Mouse (Mus musculus) thymus, adult 2 months (tissue): ENCODE data around the gene Gmeb1. TPM values are rescaled to one million over a fixed set of nuclear protein-coding genes. Genes with fewer than 3 reads are reported as not detected.
A peak's percentile ranks its signal among the peaks of the same experiment; 100 is the strongest.
"Not testable (repeated sequence)": the region's sequence is repeated elsewhere in the genome, so short reads cannot be mapped to it uniquely, and the experiment has no call there.

Experiments used
- DNase-seq: peaks from one replicate; pipeline ENCODE4 v3.0.0; 2021
- H3K27ac ChIP-seq: fragments of 200-500 bp; 2 replicates; pipeline ENCODE4 v1.5.1; 2012; ENCODE audit warnings: low read length, control low read depth; ENCODE audit not compliant: control insufficient read depth, insufficient read depth
- H3K27me3 ChIP-seq: fragments of 200-500 bp; 2 replicates; pipeline ENCODE4 v1.6.1; 2012; ENCODE audit warnings: mild to moderate bottlenecking, low read length, moderate library complexity, mixed read lengths; ENCODE audit not compliant: control insufficient read depth, insufficient read depth
- H3K36me3 ChIP-seq: fragments of 200-500 bp; 2 replicates; pipeline ENCODE4 v1.6.1; 2012; ENCODE audit warnings: mild to moderate bottlenecking, low read length, moderate library complexity; ENCODE audit not compliant: control insufficient read depth, insufficient read depth
- H3K4me1 ChIP-seq: fragments of 200-500 bp; replicated peaks from 2 replicates; pipeline ENCODE4 v1.6.1; 2012; ENCODE audit warnings: low read length; ENCODE audit not compliant: control insufficient read depth, insufficient read depth
- H3K4me3 ChIP-seq: fragments of 200-500 bp; 2 replicates; pipeline ENCODE4 v1.5.1; 2012; ENCODE audit warnings: mild to moderate bottlenecking, low read length, control low read depth, moderate library complexity; ENCODE audit not compliant: control insufficient read depth, insufficient read depth
- CTCF ChIP-seq: fragments of 200-500 bp; IDR thresholded peaks from 2 replicates; pipeline ENCODE4 v1.5.1; 2012; ENCODE audit warnings: mild to moderate bottlenecking, control low read depth, low read length, moderate library complexity, borderline replicate concordance; ENCODE audit not compliant: control insufficient read depth, poor library complexity, insufficient read depth; ENCODE audit errors: extremely low read depth
- POLR2A ChIP-seq: fragments of 200-500 bp; IDR thresholded peaks from 2 replicates; pipeline ENCODE4 v1.6.1; 2012; ENCODE audit warnings: mild to moderate bottlenecking, low read length, control low read depth, moderate library complexity; ENCODE audit not compliant: control insufficient read depth, poor library complexity, insufficient read depth; ENCODE audit errors: extremely low read depth
- WGBS: fragments of 180-500 bp; shearing (Covaris S2); methylation state at CpG from one replicate; pipeline ENCODE4 v1.1.7; 2018; 5-methylcytosine and 5-hydroxymethylcytosine counted together
- polyA plus RNA-seq: library from polyadenylated mRNA; depleted of rRNA; stranded (reverse); fragments of >200 nt; gene quantifications from 2 replicates; pipeline ENCODE4 v1.2.3, GENCODE M21; 2012

The Gmeb1 gene
- polyA plus RNA-seq, 1 experiment = 47.5 TPM

DNA sequence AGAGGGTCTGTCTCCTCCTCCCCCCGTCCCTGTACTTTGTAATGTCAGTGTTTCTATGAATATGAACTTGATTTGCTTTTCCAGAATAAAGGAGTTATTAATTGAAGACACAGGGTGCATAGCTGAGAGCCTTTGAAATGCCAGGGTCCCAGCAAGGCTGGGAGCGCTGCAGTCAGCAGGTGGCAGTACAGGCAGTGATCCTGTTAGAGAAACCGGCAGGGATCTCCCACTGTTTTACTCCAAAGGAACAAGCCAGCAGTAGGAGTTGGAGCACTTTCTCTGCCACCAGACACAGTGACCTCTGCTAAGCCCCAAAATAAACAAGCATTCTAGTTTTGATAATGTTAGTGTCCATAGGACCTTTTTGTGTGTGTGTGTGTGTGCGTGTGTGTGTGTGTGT lies 31.6 kb upstream of the Gmeb1 start:
- DNase-seq = no peak
- Histone ChIP-seq H3K27me3 (no peaks in the 10 kb centered on the region), H3K36me3 (peaks cover 27% of the 10 kb centered on the region), H3K27ac (no peak overlapping the region), H3K4me3 (no peak overlapping the region), H3K4me1 (no peaks in the 10 kb centered on the region)
- no peak for TF ChIP-seq CTCF
- no peak for TF ChIP-seq POLR2A
- WGBS = 82% methylated on average over 4 of the region's 4 CpGs

DNA sequence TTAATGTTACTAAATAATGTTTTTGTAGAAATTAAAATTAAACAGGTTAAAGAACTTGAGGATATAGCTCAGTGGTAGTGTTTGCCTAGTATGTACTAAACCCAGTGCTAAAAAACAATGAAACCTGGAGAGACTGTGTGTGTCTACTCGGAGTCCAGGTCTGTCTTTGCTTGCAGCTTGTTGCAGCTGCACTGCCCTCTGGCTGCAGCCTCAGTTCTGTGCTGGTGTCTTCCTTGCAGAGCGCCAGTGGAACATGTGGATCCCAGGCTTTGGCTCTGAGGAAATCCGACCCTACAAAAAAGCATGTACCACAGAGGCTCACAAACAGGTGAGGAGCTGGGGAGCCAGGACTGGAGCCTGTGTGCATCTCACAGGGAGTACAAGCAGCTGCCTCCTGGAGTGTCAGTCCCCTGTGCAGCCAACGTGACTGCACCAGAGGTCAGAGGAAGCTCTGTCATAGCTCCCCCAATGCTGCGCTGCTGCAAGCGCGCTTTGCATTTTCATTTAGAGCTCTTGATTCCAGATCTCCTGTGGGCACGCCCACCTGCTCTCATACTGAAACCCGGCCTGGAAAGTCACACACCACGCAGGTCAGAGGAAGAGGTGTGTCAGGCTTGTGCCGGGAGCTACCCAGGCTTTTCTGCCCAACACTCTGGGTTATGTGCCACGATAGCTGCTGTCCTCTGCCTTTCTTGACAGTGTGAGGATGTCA lies 30.4 kb upstream of the Gmeb1 start:
- Histone ChIP-seq H3K36me3 (peaks cover 31% of the 10 kb centered on the region), H3K27me3 (no peaks in the 10 kb centered on the region)
- TF ChIP-seq POLR2A (no peak), CTCF (no peak)

GRCm38 (mm10) chr4:132291056-132291455 lies 29.7 kb upstream of the Gmeb1 start:
- no peaks in the 10 kb centered on the region for H3K4me1 ChIP-seq
- H3K4me3 ChIP-seq = no peak overlapping the region
- peaks cover 38% of the 10 kb centered on the region for H3K36me3 ChIP-seq
- WGBS = over 99% methylated on average over 4 of the region's 4 CpGs
- no peaks in the 10 kb centered on the region for H3K27me3 ChIP-seq
- H3K27ac ChIP-seq = no peak overlapping the region
- DNase-seq = no peak
- no peak for TF ChIP-seq POLR2A
- no peak for TF ChIP-seq CTCF

More for the DNA sequence above, 30.4 kb upstream of the Gmeb1 start:
- H3K4me1 ChIP-seq = no peaks in the 10 kb centered on the region
- no peak overlapping the region for H3K4me3 ChIP-seq
- 93% methylated on average over 12 of the region's 12 CpGs for WGBS
- no peak overlapping the region for H3K27ac ChIP-seq
- no peak for DNase-seq

DNA sequence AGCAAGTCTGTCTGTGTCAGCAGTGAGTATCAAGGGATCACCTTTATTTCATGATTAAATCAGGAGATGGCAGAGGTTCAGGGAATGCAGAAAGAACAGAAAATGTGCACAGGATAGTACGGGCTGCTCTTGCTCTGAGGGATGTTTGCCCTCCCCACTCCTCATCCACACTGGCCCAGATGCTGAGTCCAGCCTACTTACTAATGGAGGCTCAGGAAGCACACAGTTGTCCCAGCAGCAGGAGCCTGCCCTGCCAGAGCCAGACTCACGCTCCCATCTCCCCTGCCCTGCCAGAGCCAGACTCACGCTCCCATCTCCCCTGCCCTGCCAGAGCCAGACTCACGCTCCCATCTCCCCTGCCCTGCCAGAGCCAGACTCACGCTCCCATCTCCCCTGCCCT lies 27.4 kb upstream of the Gmeb1 start:
- H3K4me3 ChIP-seq, H3K27me3 ChIP-seq, H3K4me1 ChIP-seq, H3K27ac ChIP-seq, DNase-seq: not testable (repeated sequence)
- 95% methylated on average over 5 of the region's 5 CpGs for WGBS
- H3K36me3 ChIP-seq = peaks cover 55% of the 10 kb centered on the region

GRCm38 (mm10) chr4:132275949-132276348 lies 14.5 kb upstream of the Gmeb1 start:
- Histone ChIP-seq H3K4me3 (no peak overlapping the region), H3K27me3 (no peaks in the 10 kb centered on the region), H3K27ac (no peak overlapping the region), H3K4me1 (0 out of 2 replicates have a peak, but pooled peaks cover 6% of the 10 kb centered on the region), H3K36me3 (no peaks in the 10 kb centered on the region)
- WGBS = 88% methylated on average over 3 of the region's 3 CpGs
- TF ChIP-seq CTCF (no peak), POLR2A (no peak)
- no peak for DNase-seq

DNA sequence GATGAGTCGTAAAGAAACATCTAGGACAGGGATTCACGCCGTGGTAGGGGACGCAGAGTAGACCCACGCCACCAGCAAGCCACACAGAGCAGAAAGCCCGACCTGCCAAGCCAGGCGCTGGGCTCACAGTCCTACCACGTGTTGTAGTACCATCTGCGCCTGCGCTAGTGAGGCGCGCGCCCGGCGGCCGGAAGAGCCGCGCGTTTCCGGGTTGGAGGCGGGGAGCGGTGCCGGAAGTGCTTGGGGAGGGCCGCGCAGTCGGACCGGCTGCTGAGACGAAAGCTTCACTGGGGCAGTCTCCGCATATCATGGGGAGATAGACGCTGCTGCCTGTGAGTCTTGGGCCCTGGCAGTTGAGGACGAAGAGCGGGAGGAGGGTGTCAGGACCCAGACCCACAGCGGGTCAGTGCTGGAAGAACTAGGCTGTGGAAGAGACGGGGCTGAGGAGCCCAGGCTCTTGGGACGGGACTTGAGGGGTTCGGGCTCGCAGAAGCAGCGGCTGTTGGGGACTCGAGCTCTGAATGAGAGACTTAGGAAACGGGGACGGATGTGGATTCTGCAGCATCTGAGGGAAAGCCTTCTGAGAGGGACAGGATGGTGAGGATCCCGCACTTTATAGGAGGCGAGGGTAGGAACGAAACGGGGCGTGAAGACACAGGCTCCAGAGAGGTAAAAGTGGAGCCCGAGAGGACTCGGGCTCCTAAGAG lies 12.9 kb upstream of the Gmeb1 start, which contains the start of gene Taf12:
Taf12 (plus strand) TSS at position 220 of the 707 bp plus-strand sequence.
- DNase-seq = peak; percentile 91
- Histone ChIP-seq H3K4me1 (0 out of 2 replicates have a peak, but pooled peaks cover 7% of the 10 kb centered on the region), H3K4me3 (peak within 1 kb of the TSS; percentile 73), H3K27ac (peak within 1 kb of the TSS; percentile 83), H3K36me3 (no peaks in the 10 kb centered on the region), H3K27me3 (no peaks in the 10 kb centered on the region)
- TF ChIP-seq POLR2A (peak; percentile 100), CTCF (no peak)
- under 1% methylated on average over 48 of the region's 48 CpGs for whole genome bisulfite sequencing

DNA sequence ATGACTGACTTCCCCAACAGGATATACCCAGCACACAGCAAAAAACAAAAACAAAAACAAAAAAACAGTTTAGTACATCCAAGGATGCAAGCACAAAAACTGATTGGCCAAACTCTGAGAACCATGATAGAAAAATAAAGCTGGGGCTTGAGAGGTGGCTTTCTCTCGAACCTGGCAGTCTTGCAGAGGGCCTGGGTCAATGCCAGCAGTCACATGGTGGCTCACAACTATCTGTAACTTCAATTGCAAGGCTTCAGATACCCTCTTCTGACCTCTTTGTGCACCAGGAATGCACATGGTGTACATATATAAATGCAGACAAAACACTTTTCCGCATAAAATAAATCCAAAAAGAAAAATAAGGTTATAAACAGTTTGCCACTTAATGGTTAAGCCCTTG lies 11.8 kb upstream of the Gmeb1 start:
- Histone ChIP-seq H3K4me3 (no peak overlapping the region), H3K36me3 (no peaks in the 10 kb centered on the region), H3K27me3 (no peaks in the 10 kb centered on the region), H3K4me1 (0 out of 2 replicates have a peak, but pooled peaks cover 3% of the 10 kb centered on the region), H3K27ac (no peak overlapping the region)
- DNase-seq = no peak
- TF ChIP-seq POLR2A = no peak
- TF ChIP-seq CTCF = no peak
- 46% methylated on average over 2 of the region's 2 CpGs for WGBS
